Mouse (Mus musculus) bone marrow, adult 2 months (tissue): ENCODE measurements around the gene Acadl. TPM values are rescaled to one million over a fixed set of nuclear protein-coding genes. Genes with fewer than 3 reads are reported as not detected.

Experiments used
- H3K27ac ChIP-seq: fragments of 200-500 bp; 2 replicates; pipeline ENCODE4 v1.5.1; 2012; ENCODE audit warnings: low read depth, mild to moderate bottlenecking, control low read depth, inconsistent platforms, low read length; ENCODE audit not compliant: control insufficient read depth, poor library complexity, insufficient read depth
- H3K4me1 ChIP-seq: fragments of 200-500 bp; 2 replicates; pipeline ENCODE4 v1.6.1; 2011; ENCODE audit warnings: low read length; ENCODE audit not compliant: control insufficient read depth, insufficient read depth
- H3K4me3 ChIP-seq: fragments of 200-500 bp; replicated peaks from 2 replicates; pipeline ENCODE3; 2011; ENCODE audit warnings: mild to moderate bottlenecking, low read depth, low read length, control low read depth; ENCODE audit not compliant: control insufficient read depth
- CTCF ChIP-seq: fragments of 200-500 bp; IDR thresholded peaks from 2 replicates; pipeline ENCODE4 v1.5.1; 2011; ENCODE audit warnings: low read length, control low read depth; ENCODE audit not compliant: control insufficient read depth, insufficient read depth
- POLR2A ChIP-seq: fragments of 200-500 bp; IDR thresholded peaks from 2 replicates; pipeline ENCODE4 v1.6.1; 2011; ENCODE audit warnings: low read depth, mild to moderate bottlenecking, control low read depth, low read length, borderline replicate concordance; ENCODE audit not compliant: control insufficient read depth
- WGBS: fragments of 180-500 bp; shearing (Covaris S2); methylation state at CpG from one replicate; pipeline ENCODE4 v1.1.7; 2018; 5-methylcytosine and 5-hydroxymethylcytosine counted together
- polyA plus RNA-seq: library from polyadenylated mRNA; stranded (reverse); fragments of >200 nt; gene quantifications from 2 replicates; pipeline ENCODE4 v1.2.4, GENCODE M21; 2011; ENCODE audit warnings: low replicate concordance; ENCODE audit not compliant: missing spikeins, insufficient read depth, insufficient read length

Acadl gene
- polyA plus RNA-seq, 1 experiment, result 42.7 TPM

DNA sequence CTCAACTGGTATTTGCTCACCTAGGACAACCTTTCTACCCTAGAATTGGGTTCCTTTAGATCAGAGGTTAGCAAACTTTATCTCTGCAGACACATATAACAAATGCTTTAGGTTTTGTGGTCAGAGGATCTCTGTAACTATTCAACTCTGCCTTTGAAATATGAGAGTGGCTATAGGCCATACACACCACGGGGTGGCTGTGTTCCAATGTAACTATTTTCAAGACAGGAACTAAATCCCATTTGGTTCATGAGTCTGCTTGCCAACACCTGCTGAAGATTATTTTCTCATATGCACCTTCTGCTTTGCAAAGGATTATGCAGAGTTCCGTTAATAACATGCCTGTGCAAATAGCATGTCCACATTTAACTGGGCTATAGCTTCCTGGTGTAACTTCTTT is 80.8 kb downstream of the Acadl start:
- no peak overlapping the region for H3K27ac ChIP-seq
- whole genome bisulfite sequencing, result 55% methylated on average over 2 of the region's 2 CpGs
- TF ChIP-seq CTCF (no peak), POLR2A (no peak)
- H3K4me1 ChIP-seq, result no peaks in the 10 kb centered on the region
- no peak overlapping the region for H3K4me3 ChIP-seq

DNA sequence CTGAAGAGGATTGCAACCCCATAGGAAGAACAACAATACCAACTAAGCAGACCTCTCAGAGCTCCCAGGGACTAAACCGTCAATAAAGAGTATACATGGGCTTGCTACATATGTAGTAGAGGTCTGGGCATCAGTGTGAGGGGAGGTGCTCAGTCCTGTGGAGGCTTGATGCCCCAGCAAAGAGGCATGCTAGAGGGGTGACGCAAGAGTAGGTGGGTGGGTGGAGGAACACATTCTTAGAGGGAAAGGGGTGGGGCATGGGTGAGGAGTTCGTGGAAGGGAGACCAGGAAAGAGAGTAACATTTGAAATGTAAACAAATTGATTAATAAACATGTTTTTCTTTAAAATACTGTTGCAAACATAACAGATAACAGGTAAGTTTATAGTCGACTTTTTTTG is 82.0 kb downstream of the Acadl start:
- H3K4me3 ChIP-seq, result no peak overlapping the region
- no peak for TF ChIP-seq CTCF
- TF ChIP-seq POLR2A, result no peak
- H3K4me1 ChIP-seq, result no peaks in the 10 kb centered on the region
- H3K27ac ChIP-seq, result no peak overlapping the region
- WGBS, result 64% methylated on average over 4 of the region's 4 CpGs

Other genes with a start within 250 kb of the Acadl start
- gene Rpe, start 162.4 kb downstream of the Acadl start, polyA plus RNA-seq, result 14.3 and 22.6 TPM in 2 replicates
- gene Kansl1l, start 45.7 kb downstream of the Acadl start, polyA plus RNA-seq, result 3.6 and 5.0 TPM in 2 replicates
- gene Myl1, start 82.1 kb upstream of the Acadl start, polyA plus RNA-seq, result 5.2 and 11.6 TPM in 2 replicates
- gene Lancl1, start 175.6 kb upstream of the Acadl start, polyA plus RNA-seq, result 11.6 and 21.0 TPM in 2 replicates